Mouse (Mus musculus) liver, embryonic 14.5 days (tissue): ENCODE measurements around the gene Pwp1.

ENCODE experiments used
- CTCF ChIP-seq: IDR thresholded peaks from 2 replicates; pipeline ENCODE4 v1.5.1; 2016; ENCODE audit warnings: antibody characterized with exemption, low read depth, control low read depth
- EP300 ChIP-seq: IDR thresholded peaks from 2 replicates; pipeline ENCODE4 v1.6.1; 2016; ENCODE audit warnings: antibody characterized with exemption, low read depth

- TF ChIP-seq CTCF (no peak), EP300 (no peak)
These were observed 42.6 kb downstream of the Pwp1 start for GRCm38 (mm10) chr10:85871698-85872478.
